Mouse (Mus musculus): ENCODE data around the gene Emp3. TPM values are rescaled to one million over a fixed set of nuclear protein-coding genes. Genes with fewer than 3 reads are reported as not detected.

Emp3 gene
- total and polyA plus RNA-seq, 3 experiments = 2.8 to 4.8 TPM; not detected in 1

GRCm38 (mm10) chr7:45869107-45869670 lies 52.0 kb downstream of the Emp3 start:
- peaks cover 5% of the 10 kb centered on the region for H3K9me3 ChIP-seq (replicated peaks)
- TF ChIP-seq POLR2AphosphoS5 (IDR thresholded peaks at IDR 0.05; ENCODE audit: insufficient replicate concordance, low read depth, low read length) (no peak), GATA2 (IDR thresholded peaks at IDR 0.05; ENCODE audit: borderline replicate concordance, low read depth, low read length) (no peak), TAL1 (conservative IDR thresholded peaks at IDR 0.05; ENCODE audit: low read depth, low read length) (no peak), GATA1 (IDR thresholded peaks at IDR 0.05; ENCODE audit: borderline replicate concordance, low read length) (no peak), CTCF (IDR thresholded peaks at IDR 0.05; ENCODE audit: low read depth, low read length) (no peak)
- peaks cover 53% of the 10 kb centered on the region for H3K27me3 ChIP-seq (ENCODE audit: insufficient read depth, low read length)
- peaks cover 5% of the 10 kb centered on the region for H3K36me3 ChIP-seq (replicated peaks)
- DNase-seq (ENCODE audit: low spot score) = no peak
- ATAC-seq (ENCODE audit: extremely low read depth, insufficient number of reproducible peaks, low FRiP score, poor library complexity, severe bottlenecking) = no peak
- no peak overlapping the region for H3K4me3 ChIP-seq (ENCODE audit: low read depth, low read length)
- peaks cover 23% of the 10 kb centered on the region for H3K4me1 ChIP-seq (ENCODE audit: insufficient read depth, low read depth, low read length)

Other genes starting within 250 kb of the Emp3 start
Only the 20 nearest of the 21 such genes appear.
- gene Sec1, start 227.0 kb downstream of the Emp3 start, total RNA-seq (2014; fragmentation: Nextera tagmentation) = not detected in 2 replicates
- gene Sec1, start 227.0 kb downstream of the Emp3 start, total RNA-seq (2017) = not detected in 2 replicates
- 0.02 TPM in 1 of 2 replicates, not detected in the other for gene Sec1, start 227.0 kb downstream of the Emp3 start, polyA plus RNA-seq (2012)
- gene Car11, start 221.6 kb downstream of the Emp3 start, total RNA-seq (2014; fragmentation: Nextera tagmentation) = 0.92 and 3.5 TPM in 2 replicates
- gene Car11, start 221.6 kb downstream of the Emp3 start, total RNA-seq (2017) = 0.16 and 0.58 TPM in 2 replicates
- 0.63 and 0.78 TPM in 2 replicates for gene Car11, start 221.6 kb downstream of the Emp3 start, polyA plus RNA-seq (2012)
- gene Dbp, start 216.3 kb downstream of the Emp3 start, total RNA-seq (2014; fragmentation: Nextera tagmentation) = 22.8 and 30.2 TPM in 2 replicates
- gene Dbp, start 216.3 kb downstream of the Emp3 start, total RNA-seq (2017) = 33.7 and 37.8 TPM in 2 replicates
- 18.0 and 23.0 TPM in 2 replicates for gene Dbp, start 216.3 kb downstream of the Emp3 start, polyA plus RNA-seq (2012)
- gene Rpl18, start 205.9 kb downstream of the Emp3 start, total RNA-seq (2014; fragmentation: Nextera tagmentation) = 3,054 and 3,291 TPM in 2 replicates
- gene Rpl18, start 205.9 kb downstream of the Emp3 start, total RNA-seq (2017) = 1,837 and 1,972 TPM in 2 replicates
- gene Rpl18, start 205.9 kb downstream of the Emp3 start, polyA plus RNA-seq (2012) = 14,383 and 17,578 TPM in 2 replicates
- gene Sphk2, start 203.4 kb downstream of the Emp3 start, total RNA-seq (2014; fragmentation: Nextera tagmentation) = 16.3 and 21.4 TPM in 2 replicates
- 9.3 and 9.8 TPM in 2 replicates for gene Sphk2, start 203.4 kb downstream of the Emp3 start, total RNA-seq (2017)
- 96.0 and 115 TPM in 2 replicates for gene Sphk2, start 203.4 kb downstream of the Emp3 start, polyA plus RNA-seq (2012)
- gene Fam83e, start 200.2 kb downstream of the Emp3 start, total RNA-seq (2014; fragmentation: Nextera tagmentation) = 0.34 and 0.38 TPM in 2 replicates
- gene Fam83e, start 200.2 kb downstream of the Emp3 start, total RNA-seq (2017) = 1.2 and 1.3 TPM in 2 replicates
- 0.49 and 0.77 TPM in 2 replicates for gene Fam83e, start 200.2 kb downstream of the Emp3 start, polyA plus RNA-seq (2012)
- gene Spaca4, start 195.6 kb downstream of the Emp3 start, total RNA-seq (2014; fragmentation: Nextera tagmentation) = not detected in 2 replicates
- not detected in 2 replicates for gene Spaca4, start 195.6 kb downstream of the Emp3 start, total RNA-seq (2017)
- not detected in 2 replicates for gene Spaca4, start 195.6 kb downstream of the Emp3 start, polyA plus RNA-seq (2012)
- gene Lmtk3, start 137.7 kb downstream of the Emp3 start, total RNA-seq (2014; fragmentation: Nextera tagmentation) = 1.1 TPM in 1 of 2 replicates, not detected in the other
- gene Lmtk3, start 137.7 kb downstream of the Emp3 start, total RNA-seq (2017) = not detected in 2 replicates
- 0.03 TPM in 2 replicates for gene Lmtk3, start 137.7 kb downstream of the Emp3 start, polyA plus RNA-seq (2012)
- gene Sult2b1, start 136.7 kb downstream of the Emp3 start, total RNA-seq (2014; fragmentation: Nextera tagmentation) = not detected in 2 replicates
- 0.05 and 0.35 TPM in 2 replicates for gene Sult2b1, start 136.7 kb downstream of the Emp3 start, total RNA-seq (2017)
- gene Sult2b1, start 136.7 kb downstream of the Emp3 start, polyA plus RNA-seq (2012) = not detected in 2 replicates
- 14.5 and 18.5 TPM in 2 replicates for gene Cyth2, start 106.8 kb downstream of the Emp3 start, total RNA-seq (2014; fragmentation: Nextera tagmentation)
- gene Cyth2, start 106.8 kb downstream of the Emp3 start, total RNA-seq (2017) = 40.9 and 47.6 TPM in 2 replicates
- 85.5 and 121 TPM in 2 replicates for gene Cyth2, start 106.8 kb downstream of the Emp3 start, polyA plus RNA-seq (2012)
- 0.30 TPM in 1 of 2 replicates, not detected in the other for gene Kcnj14, start 96.6 kb downstream of the Emp3 start, total RNA-seq (2014; fragmentation: Nextera tagmentation)
- 0.23 and 0.33 TPM in 2 replicates for gene Kcnj14, start 96.6 kb downstream of the Emp3 start, total RNA-seq (2017)
- 0.39 and 0.57 TPM in 2 replicates for gene Kcnj14, start 96.6 kb downstream of the Emp3 start, polyA plus RNA-seq (2012)
- gene Grwd1, start 90.5 kb downstream of the Emp3 start, total RNA-seq (2014; fragmentation: Nextera tagmentation) = 10.2 and 16.9 TPM in 2 replicates
- gene Grwd1, start 90.5 kb downstream of the Emp3 start, total RNA-seq (2017) = 20.6 and 21.9 TPM in 2 replicates
- gene Grwd1, start 90.5 kb downstream of the Emp3 start, polyA plus RNA-seq (2012) = 62.9 and 72.8 TPM in 2 replicates
- gene Kdelr1, start 48.6 kb downstream of the Emp3 start, total RNA-seq (2014; fragmentation: Nextera tagmentation) = 125 and 135 TPM in 2 replicates
- 54.8 and 55.2 TPM in 2 replicates for gene Kdelr1, start 48.6 kb downstream of the Emp3 start, total RNA-seq (2017)
- 209 and 350 TPM in 2 replicates for gene Kdelr1, start 48.6 kb downstream of the Emp3 start, polyA plus RNA-seq (2012)
- not detected in 2 replicates for gene Grin2d, start 43.0 kb downstream of the Emp3 start, total RNA-seq (2014; fragmentation: Nextera tagmentation)
- under 0.01 and 0.11 TPM in 2 replicates for gene Grin2d, start 43.0 kb downstream of the Emp3 start, total RNA-seq (2017)
- 0.01 TPM in 2 replicates for gene Grin2d, start 43.0 kb downstream of the Emp3 start, polyA plus RNA-seq (2012)
- 33.2 and 36.2 TPM in 2 replicates for gene Syngr4, start 24.7 kb downstream of the Emp3 start, total RNA-seq (2014; fragmentation: Nextera tagmentation)
- gene Syngr4, start 24.7 kb downstream of the Emp3 start, total RNA-seq (2017) = 3.7 and 6.4 TPM in 2 replicates
- 42.5 and 44.9 TPM in 2 replicates for gene Syngr4, start 24.7 kb downstream of the Emp3 start, polyA plus RNA-seq (2012)
- 14.4 and 15.3 TPM in 2 replicates for gene Tmem143, start 24.5 kb downstream of the Emp3 start, total RNA-seq (2014; fragmentation: Nextera tagmentation)
- 11.7 and 13.2 TPM in 2 replicates for gene Tmem143, start 24.5 kb downstream of the Emp3 start, total RNA-seq (2017)
- gene Tmem143, start 24.5 kb downstream of the Emp3 start, polyA plus RNA-seq (2012) = 33.8 and 37.8 TPM in 2 replicates
- gene Ccdc114, start 2.7 kb upstream of the Emp3 start, total RNA-seq (2014; fragmentation: Nextera tagmentation) = not detected in 2 replicates
- 0.17 and 0.22 TPM in 2 replicates for gene Ccdc114, start 2.7 kb upstream of the Emp3 start, total RNA-seq (2017)
- gene Ccdc114, start 2.7 kb upstream of the Emp3 start, polyA plus RNA-seq (2012) = 0.07 and 0.09 TPM in 2 replicates
- not detected in 2 replicates for gene Abcc6, start 108.9 kb upstream of the Emp3 start, total RNA-seq (2014; fragmentation: Nextera tagmentation)
- gene Abcc6, start 108.9 kb upstream of the Emp3 start, total RNA-seq (2017) = under 0.01 TPM in 2 replicates
- 0.02 TPM in 1 of 2 replicates, not detected in the other for gene Abcc6, start 108.9 kb upstream of the Emp3 start, polyA plus RNA-seq (2012)
- gene Nomo1, start 112.3 kb upstream of the Emp3 start, total RNA-seq (2014; fragmentation: Nextera tagmentation) = 26.4 and 35.0 TPM in 2 replicates
- 47.8 and 52.7 TPM in 2 replicates for gene Nomo1, start 112.3 kb upstream of the Emp3 start, total RNA-seq (2017)
- 43.8 and 47.2 TPM in 2 replicates for gene Nomo1, start 112.3 kb upstream of the Emp3 start, polyA plus RNA-seq (2012)
- gene Kcnj11, start 179.4 kb upstream of the Emp3 start, total RNA-seq (2014; fragmentation: Nextera tagmentation) = not detected in 2 replicates
- gene Kcnj11, start 179.4 kb upstream of the Emp3 start, total RNA-seq (2017) = 0.23 TPM in 1 of 2 replicates, not detected in the other
- not detected in 2 replicates for gene Kcnj11, start 179.4 kb upstream of the Emp3 start, polyA plus RNA-seq (2012)